Mouse (Mus musculus) embryonic facial prominence, embryonic 12.5 days (tissue): ENCODE measurements at regions not wholly inside any gene's neighbourhood (a gene's known extent, or its start where the extent isn't known, plus 50 kb on each side); places are given as distances from the start of the nearest gene placed in this dataset.

Experiments
- ATAC-seq: fragments of 200-750 bp; cut with Nextera tagmentation; 2 replicates; pipeline ENCODE4 v1.8.0; 2017; ENCODE audit not compliant: insufficient number of reproducible peaks, insufficient read depth, low FRiP score, low TSS enrichment
- H3K27ac ChIP-seq: fragments of 300-500 bp; sonication (generic); 2 replicates; pipeline ENCODE4 v1.5.1; 2016; ENCODE audit warnings: mild to moderate bottlenecking
- H3K27me3 ChIP-seq: fragments of 300-500 bp; sonication (generic); 2 replicates; pipeline ENCODE4 v1.6.1; 2016; ENCODE audit warnings: mild to moderate bottlenecking, moderate library complexity
- H3K36me3 ChIP-seq: fragments of 300-500 bp; sonication (generic); 2 replicates; pipeline ENCODE4 v1.6.1; 2016; ENCODE audit warnings: mild to moderate bottlenecking
- H3K4me1 ChIP-seq: fragments of 300-500 bp; sonication (generic); 2 replicates; pipeline ENCODE4 v1.6.1; 2016
- H3K4me2 ChIP-seq: fragments of 300-500 bp; sonication (generic); replicated peaks from 2 replicates; pipeline ENCODE4 v1.6.1; 2016; ENCODE audit warnings: mild to moderate bottlenecking, moderate library complexity
- H3K4me3 ChIP-seq: fragments of 300-500 bp; sonication (generic); 2 replicates; pipeline ENCODE4 v1.5.1; 2016; ENCODE audit warnings: mild to moderate bottlenecking
- H3K9ac ChIP-seq: fragments of 300-500 bp; sonication (generic); 2 replicates; pipeline ENCODE4 v1.6.1; 2016; ENCODE audit warnings: mild to moderate bottlenecking, moderate library complexity
- H3K9me3 ChIP-seq: fragments of 300-500 bp; sonication (generic); 2 replicates; pipeline ENCODE4 v1.6.1; 2016; ENCODE audit warnings: mild to moderate bottlenecking, moderate library complexity
- WGBS: fragments of 180-500 bp; shearing (Covaris S2); methylation state at CpG from one replicate; pipeline ENCODE4 v1.1.7; 2016; 5-methylcytosine and 5-hydroxymethylcytosine counted together

DNA sequence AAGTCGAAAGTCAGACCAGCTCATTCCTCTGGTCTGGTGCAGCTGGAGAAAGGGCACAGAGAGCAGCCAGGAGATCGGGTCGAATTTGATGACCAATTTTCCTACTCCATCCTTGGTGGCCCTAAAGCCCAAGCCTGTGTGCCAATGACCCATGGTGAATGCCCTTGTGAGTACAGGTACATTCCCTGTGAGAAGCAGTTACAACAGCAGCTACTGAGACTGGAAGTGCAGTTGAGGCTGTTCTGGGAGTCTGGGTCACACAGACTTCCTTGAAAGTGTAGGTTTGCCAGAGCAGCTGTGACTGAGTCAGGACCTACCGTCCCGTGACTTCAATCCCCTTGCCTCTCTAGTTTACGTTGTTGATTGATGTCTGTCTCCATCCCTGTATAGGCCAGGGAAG is 129.8 kb upstream of the Habp2 start:
- no peaks in the 10 kb centered on the region for H3K36me3 ChIP-seq
- H3K4me3 ChIP-seq, result no peak overlapping the region
- ATAC-seq, result no peak
- 46% methylated on average over 6 of the region's 6 CpGs for WGBS
- H3K9ac ChIP-seq, result no peak overlapping the region
- H3K4me1 ChIP-seq, result peaks cover 11% of the 10 kb centered on the region; the same call in 1 of the 2 replicates
- no peaks in the 10 kb centered on the region for H3K27me3 ChIP-seq
- H3K27ac ChIP-seq, result no peak overlapping the region
- H3K9me3 ChIP-seq, result no peaks in the 10 kb centered on the region
- H3K4me2 ChIP-seq, result no peak overlapping the region

DNA sequence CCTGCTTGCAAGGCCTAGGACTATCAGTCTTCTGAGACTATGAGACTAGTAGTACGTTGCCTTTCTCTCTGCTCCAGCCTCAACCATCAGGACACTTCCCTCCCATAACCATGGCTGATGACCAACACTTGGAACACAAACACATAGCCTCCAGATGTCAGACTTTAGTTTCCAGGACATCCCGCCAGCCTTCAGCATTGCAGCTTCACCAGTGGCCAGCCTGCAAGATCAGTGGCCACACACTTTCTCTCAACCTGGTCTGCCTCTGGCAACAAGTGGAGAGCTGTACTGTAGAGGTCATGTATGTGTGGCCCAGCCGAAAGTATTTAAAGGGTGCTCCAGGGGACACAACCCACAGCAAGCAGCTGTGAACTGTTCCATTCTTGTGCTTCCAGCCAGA is 124.8 kb upstream of the Habp2 start:
- H3K4me2 ChIP-seq, result no peak overlapping the region
- H3K9me3 ChIP-seq, result no peaks in the 10 kb centered on the region
- H3K36me3 ChIP-seq, result no peaks in the 10 kb centered on the region
- H3K4me3 ChIP-seq, result no peak overlapping the region
- no peak for ATAC-seq
- H3K27me3 ChIP-seq, result no peaks in the 10 kb centered on the region
- no peak overlapping the region for H3K27ac ChIP-seq
- no peak overlapping the region for H3K9ac ChIP-seq
- peaks cover 2% of the 10 kb centered on the region; the same call in 1 of the 2 replicates for H3K4me1 ChIP-seq
- whole genome bisulfite sequencing, result 82% methylated on average over 3 of the region's 3 CpGs

DNA sequence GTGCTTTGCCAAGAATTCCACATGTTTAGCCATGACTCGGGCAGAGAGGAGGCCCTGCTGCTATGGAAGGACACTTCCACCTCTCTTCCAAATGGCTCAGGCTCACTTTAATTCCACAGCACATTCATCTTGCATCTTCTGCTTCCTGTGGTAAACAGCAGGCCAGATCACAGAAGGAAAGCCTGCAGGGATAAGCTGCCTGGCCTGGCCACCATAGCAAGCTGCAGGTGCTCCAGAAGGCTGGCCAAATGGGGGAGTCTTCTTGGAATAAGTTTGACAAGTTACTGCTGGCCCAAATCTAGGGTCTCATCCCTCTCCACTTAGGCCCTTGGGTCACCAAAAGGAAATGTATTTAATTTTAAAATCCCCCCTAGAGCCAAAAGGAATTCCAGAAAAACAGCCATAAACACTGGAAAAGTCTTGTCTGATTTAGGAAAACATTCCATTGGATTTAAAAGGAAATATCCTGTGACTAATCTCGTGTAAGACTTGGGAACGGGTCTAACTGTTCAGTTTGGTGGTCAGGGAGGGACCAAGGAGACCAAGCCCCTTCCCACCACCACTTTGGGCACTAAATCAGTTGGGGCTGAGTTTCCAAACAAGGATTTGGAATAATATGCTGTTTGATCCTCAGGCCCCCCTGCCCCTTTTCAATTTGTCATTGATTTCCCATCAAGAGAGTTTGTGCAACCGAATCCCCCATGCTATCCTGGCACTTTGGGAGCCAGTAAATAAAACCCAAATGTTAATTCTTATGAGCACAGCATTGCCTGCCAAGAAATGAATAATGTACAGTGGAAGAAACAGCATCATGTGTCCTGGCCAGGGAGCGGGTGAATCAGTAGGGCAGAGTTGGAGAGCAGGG is 117.6 kb upstream of the Habp2 start:
- no peaks in the 10 kb centered on the region for H3K36me3 ChIP-seq
- 49% methylated on average over 5 of the region's 5 CpGs for WGBS
- no peaks in the 10 kb centered on the region for H3K27me3 ChIP-seq
- no peak for ATAC-seq
- H3K4me2 ChIP-seq, result no peak overlapping the region
- H3K4me3 ChIP-seq, result no peak overlapping the region
- peaks cover 7% of the 10 kb centered on the region for H3K4me1 ChIP-seq
- peak overlapping the region; percentile 36; the same call in 1 of the 2 replicates for H3K27ac ChIP-seq
- no peak overlapping the region for H3K9ac ChIP-seq
- 0 out of 2 replicates have a peak, but pooled peaks cover 5% of the 10 kb centered on the region for H3K9me3 ChIP-seq

DNA sequence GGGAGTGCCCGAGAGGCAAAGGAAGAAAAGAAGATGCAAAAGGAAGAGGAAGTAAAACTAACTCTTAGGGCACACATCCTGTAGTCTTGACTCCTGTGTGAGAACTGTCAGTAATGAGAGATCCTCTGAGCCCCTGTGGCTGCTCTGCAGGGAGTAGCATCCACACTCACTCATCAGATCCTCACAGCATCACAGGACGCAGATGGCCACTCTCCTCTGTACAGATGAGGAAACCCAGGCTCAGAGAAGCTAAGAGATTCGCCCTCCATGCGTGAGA is 117.0 kb upstream of the Habp2 start:
- Histone ChIP-seq H3K27me3 (no peaks in the 10 kb centered on the region), H3K4me3 (no peak overlapping the region), H3K4me1 (peaks cover 13% of the 10 kb centered on the region), H3K4me2 (no peak overlapping the region), H3K9ac (no peak overlapping the region), H3K9me3 (0 out of 2 replicates have a peak, but pooled peaks cover 5% of the 10 kb centered on the region), H3K27ac (no peak overlapping the region), H3K36me3 (no peaks in the 10 kb centered on the region)
- 83% methylated on average over 4 of the region's 4 CpGs for WGBS
- no peak for ATAC-seq

DNA sequence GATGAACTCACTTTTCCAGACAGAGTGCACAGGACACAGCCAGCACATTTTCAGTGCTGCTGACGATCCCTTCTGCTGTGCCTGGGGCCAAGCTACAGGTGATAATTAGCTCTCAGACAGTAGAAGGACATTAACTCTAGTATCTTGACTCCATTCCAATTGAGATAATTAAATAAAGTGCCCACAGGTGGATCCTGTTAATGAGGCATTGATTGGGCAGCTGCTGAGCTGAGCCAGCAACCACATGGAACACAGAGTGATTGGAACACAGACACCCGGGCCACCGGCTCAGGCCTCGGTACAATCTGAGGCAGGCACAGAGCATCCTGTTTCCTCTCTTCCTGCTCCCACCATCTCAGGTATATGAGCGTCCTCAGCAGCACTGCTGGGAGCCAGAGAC is 114.5 kb upstream of the Habp2 start:
- H3K36me3 ChIP-seq, result no peaks in the 10 kb centered on the region
- H3K4me1 ChIP-seq, result peaks cover 25% of the 10 kb centered on the region
- H3K27me3 ChIP-seq, result no peaks in the 10 kb centered on the region
- WGBS, result 46% methylated on average over 5 of the region's 5 CpGs
- no peak overlapping the region for H3K4me2 ChIP-seq
- no peak overlapping the region for H3K4me3 ChIP-seq
- 0 out of 2 replicates have a peak, but pooled peaks cover 4% of the 10 kb centered on the region for H3K9me3 ChIP-seq
- no peak overlapping the region for H3K27ac ChIP-seq
- no peak overlapping the region for H3K9ac ChIP-seq
- ATAC-seq, result no peak

DNA sequence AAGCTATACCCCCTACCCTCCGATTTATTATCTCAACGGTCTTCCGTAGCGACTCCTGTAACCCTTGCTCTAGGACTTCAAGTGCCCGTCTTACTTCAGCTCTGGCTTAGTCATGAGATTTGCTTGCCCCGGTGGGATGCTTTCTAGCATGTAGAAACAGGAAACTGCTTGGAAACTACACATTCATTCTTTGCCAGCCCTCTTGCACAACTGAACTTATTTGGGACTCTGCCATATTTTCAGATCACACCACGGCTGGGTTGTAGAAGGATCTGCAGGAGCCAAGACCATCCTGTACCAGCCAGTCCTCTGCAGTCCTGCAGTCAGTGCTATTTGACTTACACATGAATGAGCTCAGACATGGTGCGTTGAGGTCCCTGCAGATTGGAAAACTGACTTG is 110.9 kb upstream of the Habp2 start:
- no peaks in the 10 kb centered on the region for H3K27me3 ChIP-seq
- no peak overlapping the region for H3K4me3 ChIP-seq
- peaks cover 36% of the 10 kb centered on the region for H3K4me1 ChIP-seq
- H3K9ac ChIP-seq, result no peak overlapping the region
- 93% methylated on average over 8 of the region's 8 CpGs for WGBS
- H3K27ac ChIP-seq, result no peak overlapping the region; the same call in 1 of the 2 replicates
- H3K36me3 ChIP-seq, result no peaks in the 10 kb centered on the region
- no peaks in the 10 kb centered on the region for H3K9me3 ChIP-seq
- ATAC-seq, result no peak
- H3K4me2 ChIP-seq, result no peak overlapping the region

DNA sequence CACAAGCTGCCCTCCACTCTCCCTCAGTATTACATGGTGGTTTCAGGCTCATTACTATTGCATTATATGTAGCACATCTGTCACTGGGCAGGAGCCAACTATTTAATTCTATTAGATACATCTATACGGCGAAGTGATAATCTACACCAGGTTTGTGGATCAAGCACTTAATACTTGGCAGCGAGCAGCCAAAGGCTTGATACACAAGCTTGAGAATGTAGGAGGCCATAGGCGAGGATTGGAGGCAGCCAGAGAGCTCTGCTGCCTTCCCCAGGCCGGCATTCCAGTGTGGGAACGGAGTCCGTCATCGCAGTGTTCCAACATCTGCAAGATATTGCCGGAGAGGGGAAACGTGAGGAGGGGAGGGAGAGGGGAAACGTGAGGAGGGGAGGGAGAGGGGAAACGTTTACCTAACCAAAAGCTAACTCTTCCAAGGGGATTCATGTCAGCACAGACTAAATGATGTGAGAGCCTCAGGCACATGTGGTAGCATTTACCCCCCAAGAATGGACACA is 109.6 kb upstream of the Habp2 start:
- 11% methylated on average over 12 of the region's 12 CpGs for WGBS
- Histone ChIP-seq H3K4me2 (peak overlapping the region; percentile 30), H3K27ac (peak overlapping the region; percentile 90), H3K4me3 (no peak overlapping the region), H3K27me3 (no peaks in the 10 kb centered on the region), H3K4me1 (peaks cover 36% of the 10 kb centered on the region), H3K36me3 (no peaks in the 10 kb centered on the region), H3K9ac (no peak overlapping the region; the same call in 1 of the 2 replicates), H3K9me3 (no peaks in the 10 kb centered on the region)
- peak; percentile 89 for ATAC-seq

DNA sequence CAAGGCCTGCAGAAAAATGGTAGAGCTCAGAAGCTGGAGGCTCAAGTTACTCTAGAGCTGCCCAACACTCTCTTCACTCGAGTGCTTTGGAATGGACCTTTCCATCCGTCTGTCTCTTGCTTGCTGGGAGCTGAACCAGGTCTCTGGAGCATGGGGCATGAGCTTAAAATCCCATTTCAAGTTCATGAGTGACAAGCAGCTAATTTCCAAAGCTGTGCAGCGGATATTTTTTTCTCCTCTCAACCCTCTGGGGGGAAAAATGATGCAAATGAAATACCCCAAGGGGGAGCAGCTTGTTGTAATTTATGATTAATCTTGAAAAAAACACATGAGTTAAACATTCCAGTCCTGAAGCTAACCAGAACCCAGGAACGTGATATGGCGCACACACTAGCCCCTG is 101.2 kb upstream of the Habp2 start:
- H3K4me2 ChIP-seq, result no peak overlapping the region
- no peak overlapping the region for H3K9ac ChIP-seq
- H3K36me3 ChIP-seq, result no peaks in the 10 kb centered on the region
- H3K4me1 ChIP-seq, result 0 out of 2 replicates have a peak, but pooled peaks cover 6% of the 10 kb centered on the region
- H3K27ac ChIP-seq, result 0 out of 2 replicates have a peak overlapping the region, but pooled peaks have one; percentile 18
- 0 out of 2 replicates have a peak, but pooled peaks cover 13% of the 10 kb centered on the region for H3K9me3 ChIP-seq
- no peak overlapping the region for H3K4me3 ChIP-seq
- 45% methylated on average over 5 of the region's 5 CpGs for WGBS
- ATAC-seq, result no peak
- no peaks in the 10 kb centered on the region for H3K27me3 ChIP-seq

DNA sequence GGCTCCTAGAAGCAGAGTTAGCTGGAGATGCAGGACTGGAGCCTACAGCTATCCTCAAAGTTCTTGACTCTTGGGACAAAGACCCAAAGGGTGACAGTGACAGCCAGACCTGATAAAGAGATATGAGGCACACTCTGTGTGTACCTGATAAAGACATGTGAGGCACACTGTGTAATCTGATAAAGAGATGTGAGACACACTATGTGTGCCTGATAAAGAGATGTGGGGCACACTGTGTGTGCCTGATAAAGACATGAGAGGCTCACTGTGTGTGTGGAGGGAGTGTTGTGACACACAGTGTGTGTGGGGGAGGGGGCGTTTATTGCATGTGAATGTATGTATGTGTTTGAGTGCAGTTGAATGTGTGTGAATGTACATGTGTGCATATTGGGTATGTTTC is 97.8 kb upstream of the Habp2 start:
- 94% methylated on average over 1 of the region's 1 CpGs for WGBS

DNA sequence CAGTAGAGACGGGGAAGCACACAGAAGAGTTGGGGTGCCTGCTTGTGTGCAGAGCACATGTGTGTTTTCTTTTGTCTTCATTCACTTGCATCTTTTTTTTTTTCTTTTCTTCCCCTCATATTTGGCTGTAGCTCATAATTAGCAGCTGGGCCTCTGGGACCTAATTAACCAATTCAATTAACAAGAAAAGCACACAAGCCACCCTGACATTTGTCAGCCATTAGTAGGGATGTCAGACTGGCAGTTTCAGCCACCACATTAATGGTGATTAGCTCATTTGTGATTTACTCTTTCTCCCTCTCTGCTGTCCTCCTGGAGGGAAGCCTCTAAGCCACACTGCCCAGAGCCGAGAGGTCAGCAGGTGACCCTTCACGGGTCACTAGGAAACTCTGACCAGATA is 96.7 kb upstream of the Habp2 start:
- Histone ChIP-seq H3K4me1 (0 out of 2 replicates have a peak, but pooled peaks cover 6% of the 10 kb centered on the region), H3K36me3 (no peaks in the 10 kb centered on the region), H3K4me3 (no peak overlapping the region), H3K9ac (no peak overlapping the region), H3K4me2 (no peak overlapping the region), H3K9me3 (no peaks in the 10 kb centered on the region), H3K27ac (no peak overlapping the region), H3K27me3 (0 out of 2 replicates have a peak, but pooled peaks cover 4% of the 10 kb centered on the region)
- no peak for ATAC-seq
- 24% methylated on average over 3 of the region's 3 CpGs for WGBS

More for the DNA sequence above, 97.8 kb upstream of the Habp2 start:
- Histone ChIP-seq H3K4me2 (no peak overlapping the region), H3K4me3 (no peak overlapping the region), H3K36me3 (no peaks in the 10 kb centered on the region), H3K27me3 (0 out of 2 replicates have a peak, but pooled peaks cover 2% of the 10 kb centered on the region), H3K27ac (no peak overlapping the region), H3K9ac (no peak overlapping the region), H3K4me1 (0 out of 2 replicates have a peak, but pooled peaks cover 6% of the 10 kb centered on the region), H3K9me3 (0 out of 2 replicates have a peak, but pooled peaks cover 3% of the 10 kb centered on the region)
- ATAC-seq, result no peak

DNA sequence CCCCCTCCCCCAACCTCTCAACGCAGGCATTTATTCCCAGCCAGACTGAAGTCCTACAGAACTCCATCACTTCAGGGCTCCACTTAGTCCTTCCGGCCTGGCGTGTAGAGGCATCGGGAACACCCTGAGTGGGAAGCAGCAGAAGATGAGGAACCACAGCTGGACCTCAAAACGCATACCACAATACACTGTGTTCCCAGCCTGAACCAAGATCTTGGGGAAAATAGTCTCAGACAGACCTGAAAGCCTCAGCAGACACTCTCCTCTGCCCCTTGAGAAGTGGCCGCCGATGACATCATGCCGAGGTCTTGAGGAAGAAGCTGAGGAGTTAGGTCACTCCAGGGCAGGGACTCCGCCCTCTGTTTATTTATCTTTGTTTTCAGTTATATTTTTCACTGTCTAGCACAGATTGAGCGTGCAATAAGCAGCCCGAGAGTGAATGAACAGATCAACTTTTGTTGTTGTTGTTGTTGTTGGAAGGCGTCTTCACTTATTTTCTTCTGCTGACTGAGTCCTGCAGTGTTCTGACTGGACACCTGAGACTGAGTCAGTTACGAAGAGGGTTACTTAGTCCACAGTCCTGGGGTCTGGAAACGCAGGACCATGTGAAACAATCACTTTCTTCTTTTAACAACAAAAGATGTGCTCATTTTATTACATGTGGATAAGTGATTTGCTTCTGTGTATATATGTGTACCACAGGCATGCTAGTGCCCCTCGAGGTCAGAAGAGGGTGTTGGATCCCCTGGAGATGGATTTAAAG is 88.3 kb upstream of the Habp2 start:
- no peak for ATAC-seq
- 0 out of 2 replicates have a peak overlapping the region, but pooled peaks have one; percentile 36 for H3K27ac ChIP-seq

More for the DNA sequence above, 88.3 kb upstream of the Habp2 start:
- 80% methylated on average over 15 of the region's 15 CpGs for WGBS
- H3K36me3 ChIP-seq, result no peaks in the 10 kb centered on the region
- H3K9me3 ChIP-seq, result no peaks in the 10 kb centered on the region
- no peak overlapping the region for H3K4me3 ChIP-seq
- peaks cover 16% of the 10 kb centered on the region for H3K4me1 ChIP-seq
- H3K9ac ChIP-seq, result no peak overlapping the region
- H3K27me3 ChIP-seq, result 0 out of 2 replicates have a peak, but pooled peaks cover 16% of the 10 kb centered on the region
- no peak overlapping the region for H3K4me2 ChIP-seq
